Comparison of ENCODE assay signal across 50 mouse cellular contexts in the genomic region with DNA sequence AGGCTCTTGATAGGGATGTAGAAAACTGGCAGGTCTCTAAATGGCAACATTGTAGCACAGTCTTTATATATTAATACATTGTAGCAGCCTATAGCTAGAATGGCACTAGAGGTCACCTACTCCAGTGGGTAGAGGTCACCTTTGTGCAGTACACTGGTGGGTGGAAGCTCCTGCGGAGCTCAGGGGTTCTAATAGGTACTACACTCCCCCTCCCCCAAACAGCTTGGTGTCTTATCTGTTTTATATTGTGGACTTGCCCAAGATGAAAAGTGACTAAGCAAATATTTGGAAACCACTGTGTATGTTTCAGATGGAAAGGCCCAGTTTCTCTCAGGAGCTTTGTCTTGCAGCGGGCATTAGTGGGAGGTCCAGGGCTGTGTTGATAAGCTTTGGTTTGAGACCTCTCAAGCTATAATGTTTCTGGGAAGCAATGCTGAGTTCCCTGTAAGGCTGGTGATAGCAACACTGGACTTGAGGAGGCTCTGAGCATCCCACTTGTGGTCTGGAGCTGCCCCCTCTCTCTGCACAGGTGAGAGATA. TPM values are rescaled to one million over a fixed set of nuclear protein-coding genes. Genes with fewer than 3 reads are reported as not detected.
"Had no signal": no experiment of that assay in that cellular context is flagged by ENCODE, and none has a peak within 500 bp of the region (broad histone marks: within the 10 kb centered on the region; RNA-seq: fewer than 3 reads in every experiment).

No protein-coding gene starts in this region.

- DNase-seq: heart, postnatal 10 days; heart, postnatal 14 days; heart, postnatal 36 days; heart, postnatal 4 days; kidney, adult 11 months; kidney, adult 18-20 months; kidney, adult 2 months; kidney, adult 8-10 months; kidney, adult 9 months; kidney, postnatal 10 days; kidney, postnatal 25 days; kidney, postnatal 36 days; kidney, postnatal 4 days; layer of hippocampus, adult 9-11 months; layer of hippocampus, postnatal 36 days had no signal

- ATAC-seq: hindbrain, embryonic 16.5 days; hindbrain, postnatal 0 days; inflammation-experienced regulatory T-cells, adult 6 months; intestine, embryonic 15.5 days; intestine, embryonic 16.5 days; intestine, postnatal 0 days had no signal

- H3K27me3 ChIP-seq: heart, embryonic 13.5 days; heart, embryonic 15.5 days; hindbrain, embryonic 12.5 days; hindbrain, embryonic 13.5 days; hindbrain, embryonic 15.5 days; intestine, embryonic 15.5 days; kidney, embryonic 15.5 days had no signal

- H3K4me3 ChIP-seq: heart, embryonic 10.5 days; heart, embryonic 12.5 days; heart, embryonic 13.5 days; heart, embryonic 15.5 days; hindbrain, embryonic 10.5 days; hindbrain, embryonic 12.5 days; hindbrain, embryonic 13.5 days; hindbrain, embryonic 15.5 days; intestine, embryonic 15.5 days; kidney, embryonic 15.5 days; layer of hippocampus, adult 2 months had no signal

- H3K27ac ChIP-seq: heart, embryonic 10.5 days; heart, embryonic 13.5 days; heart, embryonic 15.5 days; hindbrain, embryonic 10.5 days; hindbrain, embryonic 12.5 days; hindbrain, embryonic 13.5 days; hindbrain, embryonic 14.5 days; hindbrain, embryonic 15.5 days; hindbrain, postnatal 0 days; intestine, embryonic 15.5 days; kidney, embryonic 15.5 days; kidney, postnatal 0 days; layer of hippocampus, adult 2 months had no signal

- H3K36me3 ChIP-seq: heart, embryonic 10.5 days; heart, embryonic 12.5 days; heart, embryonic 13.5 days; heart, embryonic 15.5 days; hindbrain, embryonic 10.5 days; hindbrain, embryonic 12.5 days; hindbrain, embryonic 13.5 days; hindbrain, embryonic 15.5 days; intestine, embryonic 15.5 days; kidney, embryonic 15.5 days had no signal

- H3K4me2 ChIP-seq: heart, embryonic 11.5 days; heart, embryonic 12.5 days; heart, embryonic 13.5 days; heart, embryonic 15.5 days; hindbrain, embryonic 12.5 days; hindbrain, embryonic 13.5 days; hindbrain, embryonic 14.5 days; hindbrain, embryonic 15.5 days; intestine, embryonic 15.5 days; kidney, embryonic 15.5 days had no signal

- H3K9ac ChIP-seq: heart, embryonic 12.5 days; heart, embryonic 13.5 days; heart, embryonic 15.5 days; hindbrain, embryonic 12.5 days; hindbrain, embryonic 13.5 days; hindbrain, embryonic 14.5 days; hindbrain, embryonic 15.5 days; intestine, embryonic 15.5 days; kidney, embryonic 15.5 days had no signal

- H3K4me1 ChIP-seq: hindbrain, embryonic 10.5 days; intestine, embryonic 15.5 days; kidney, embryonic 15.5 days had no signal

- H3K9me3 ChIP-seq: heart, embryonic 10.5 days; heart, embryonic 12.5 days; heart, embryonic 13.5 days; heart, embryonic 15.5 days; hindbrain, embryonic 10.5 days; hindbrain, embryonic 12.5 days; hindbrain, embryonic 13.5 days; hindbrain, embryonic 15.5 days; intestine, embryonic 15.5 days; kidney, embryonic 15.5 days had no signal

RNA-seq across cellular contexts. Expression of gene Efcab8, which starts 42.3 kb away (rescaled TPM):
- total RNA-seq: heart, adult 8-10 months; heart, postnatal 10 days; heart, postnatal 14 days; heart, postnatal 25 days; heart, postnatal 36 days; hematopoietic stem cell, adult 5-6 weeks; hindbrain, postnatal 0 days had no signal
- polyA plus RNA-seq: heart, embryonic 10.5 days; heart, embryonic 11.5 days; heart, embryonic 12.5 days; heart, embryonic 13.5 days; heart, embryonic 14.5 days; heart, embryonic 15.5 days; hindbrain, embryonic 11.5 days; hindbrain, embryonic 12.5 days; hindbrain, embryonic 13.5 days; hindbrain, embryonic 14.5 days; hindbrain, embryonic 15.5 days; hindbrain, embryonic 16.5 days; intestine, embryonic 14.5 days; intestine, embryonic 16.5 days; kidney, embryonic 14.5 days; kidney, embryonic 15.5 days; kidney, postnatal 0 days had no signal

RNA-seq across cellular contexts. Expression of gene Sun5, which starts 48.8 kb away (rescaled TPM):
- total RNA-seq: heart, adult 8-10 months; heart, postnatal 10 days; heart, postnatal 14 days; heart, postnatal 25 days; heart, postnatal 36 days; heart, postnatal 4 days; hematopoietic stem cell, adult 5-6 weeks; hindbrain, postnatal 0 days; layer of hippocampus, adult 18-20 months; layer of hippocampus, adult 2 months; layer of hippocampus, adult 8-10 months; layer of hippocampus, postnatal 10 days; layer of hippocampus, postnatal 14 days; layer of hippocampus, postnatal 25 days; layer of hippocampus, postnatal 36 days had no signal
- polyA plus RNA-seq: heart, embryonic 10.5 days; heart, embryonic 11.5 days; heart, embryonic 12.5 days; heart, embryonic 13.5 days; heart, embryonic 14.5 days; heart, embryonic 15.5 days; heart, embryonic 16.5 days; heart, postnatal 0 days; hindbrain, embryonic 10.5 days; hindbrain, embryonic 11.5 days; hindbrain, embryonic 12.5 days; hindbrain, embryonic 13.5 days; hindbrain, embryonic 14.5 days; hindbrain, embryonic 15.5 days; hindbrain, embryonic 16.5 days; hindbrain, postnatal 0 days; inflammation-experienced regulatory T-cells, adult 6 months; intestine, embryonic 14.5 days; intestine, embryonic 15.5 days; intestine, embryonic 16.5 days; intestine, postnatal 0 days; kidney, adult 2 months; kidney, embryonic 14.5 days; kidney, embryonic 15.5 days; kidney, embryonic 16.5 days; kidney, postnatal 0 days; large intestine, adult 2 months had no signal

RNA-seq across cellular contexts. Expression of gene Bpifb2, which starts 52.8 kb away (rescaled TPM):
- total RNA-seq: heart, adult 8-10 months; heart, postnatal 10 days; heart, postnatal 14 days; heart, postnatal 25 days; heart, postnatal 36 days; heart, postnatal 4 days; hematopoietic stem cell, adult 5-6 weeks; layer of hippocampus, adult 18-20 months; layer of hippocampus, adult 2 months; layer of hippocampus, adult 8-10 months; layer of hippocampus, postnatal 10 days; layer of hippocampus, postnatal 14 days; layer of hippocampus, postnatal 25 days; layer of hippocampus, postnatal 36 days had no signal
- polyA plus RNA-seq: heart, embryonic 10.5 days; heart, embryonic 11.5 days; heart, embryonic 12.5 days; heart, embryonic 14.5 days; heart, embryonic 15.5 days; heart, embryonic 16.5 days; heart, postnatal 0 days; hindbrain, embryonic 10.5 days; hindbrain, embryonic 11.5 days; hindbrain, embryonic 12.5 days; hindbrain, embryonic 13.5 days; hindbrain, embryonic 14.5 days; inflammation-experienced regulatory T-cells, adult 6 months; intestine, embryonic 14.5 days; intestine, embryonic 15.5 days; intestine, embryonic 16.5 days; intestine, postnatal 0 days; kidney, adult 2 months; kidney, embryonic 14.5 days; kidney, embryonic 15.5 days; kidney, embryonic 16.5 days; kidney, postnatal 0 days; large intestine, adult 2 months had no signal
